29 mouse cellular contexts compared by ENCODE assay signal in the genomic region with DNA sequence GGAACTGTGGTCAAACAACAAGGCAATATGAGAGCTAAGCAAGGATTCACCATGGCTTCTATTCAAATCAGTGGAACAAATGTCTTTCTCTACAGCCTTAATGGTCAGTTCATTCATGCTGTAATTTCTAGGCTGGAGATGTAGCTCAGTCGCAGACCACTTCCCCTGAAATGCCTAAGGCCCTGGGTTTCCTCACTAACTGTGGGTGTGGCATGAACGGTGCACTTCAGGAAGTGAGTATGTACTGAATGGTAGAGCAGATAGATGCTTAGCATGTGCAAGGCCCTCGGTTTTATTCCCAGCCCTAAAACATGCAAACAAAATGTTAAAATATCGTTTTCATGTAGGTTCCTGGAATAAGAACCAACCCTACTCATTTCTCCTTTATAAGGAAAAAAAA.
"Had no signal": no experiment of that assay in that cellular context is flagged by ENCODE, and none has a peak within 500 bp of the region (broad histone marks: within the 10 kb centered on the region; RNA-seq: fewer than 3 reads in every experiment).

No protein-coding gene starts in this region.

- H3K9me3 ChIP-seq: embryonic facial prominence, embryonic 10.5 days; embryonic facial prominence, embryonic 12.5 days; embryonic facial prominence, embryonic 13.5 days; embryonic facial prominence, embryonic 15.5 days; forebrain, embryonic 10.5 days; forebrain, embryonic 12.5 days; forebrain, embryonic 13.5 days; forebrain, embryonic 15.5 days had no signal

- ATAC-seq: forebrain, embryonic 13.5 days; forebrain, embryonic 14.5 days; forebrain, embryonic 15.5 days; forebrain, embryonic 16.5 days; forebrain, postnatal 0 days had no signal

- DNase-seq: cerebellum, adult 18-20 months; cerebellum, adult 2 months; cerebellum, adult 8-10 months; cerebellum, adult 9-10 months; cerebellum, adult 9-11 months; cerebellum, postnatal 10 days; cerebellum, postnatal 14 days; cerebellum, postnatal 25 days; cerebellum, postnatal 36 days; embryo, embryonic 11 days; forebrain, postnatal 0 days; gastrocnemius, adult 2 months; gastrocnemius, postnatal 10 days; gastrocnemius, postnatal 14 days; gastrocnemius, postnatal 25 days; gastrocnemius, postnatal 36 days; heart, adult 18-20 months; heart, adult 2 months had no signal

- H3K4me2 ChIP-seq: embryonic facial prominence, embryonic 12.5 days; embryonic facial prominence, embryonic 13.5 days; embryonic facial prominence, embryonic 15.5 days; forebrain, embryonic 12.5 days; forebrain, embryonic 13.5 days; forebrain, embryonic 15.5 days had no signal

- H3K27ac ChIP-seq: embryonic facial prominence, embryonic 10.5 days; embryonic facial prominence, embryonic 12.5 days; embryonic facial prominence, embryonic 13.5 days; embryonic facial prominence, embryonic 15.5 days; forebrain, embryonic 10.5 days; forebrain, embryonic 12.5 days; forebrain, embryonic 13.5 days; forebrain, embryonic 15.5 days; gastrocnemius, adult 2 months; heart, adult 2 months had no signal

- H3K4me3 ChIP-seq: embryonic facial prominence, embryonic 10.5 days; embryonic facial prominence, embryonic 12.5 days; embryonic facial prominence, embryonic 13.5 days; embryonic facial prominence, embryonic 15.5 days; erythroblast, embryonic 14.5 days; forebrain, embryonic 10.5 days; forebrain, embryonic 12.5 days; forebrain, embryonic 13.5 days; forebrain, embryonic 15.5 days; gastrocnemius, adult 2 months; heart, adult 2 months had no signal

- H3K27me3 ChIP-seq: embryonic facial prominence, embryonic 12.5 days; embryonic facial prominence, embryonic 13.5 days; embryonic facial prominence, embryonic 15.5 days had no signal

- H3K4me1 ChIP-seq: embryonic facial prominence, embryonic 10.5 days; embryonic facial prominence, embryonic 12.5 days; embryonic facial prominence, embryonic 13.5 days; embryonic facial prominence, embryonic 15.5 days; forebrain, embryonic 12.5 days had no signal

- H3K36me3 ChIP-seq: embryonic facial prominence, embryonic 10.5 days; embryonic facial prominence, embryonic 12.5 days; embryonic facial prominence, embryonic 13.5 days; embryonic facial prominence, embryonic 15.5 days; forebrain, embryonic 10.5 days; forebrain, embryonic 12.5 days; forebrain, embryonic 15.5 days had no signal

- H3K9ac ChIP-seq: embryonic facial prominence, embryonic 12.5 days; embryonic facial prominence, embryonic 13.5 days; embryonic facial prominence, embryonic 15.5 days; forebrain, embryonic 12.5 days; forebrain, embryonic 13.5 days; forebrain, embryonic 15.5 days; forebrain, postnatal 0 days had no signal
